Mouse (Mus musculus) lung, postnatal 0 days (tissue): ENCODE data around the gene Ralgps2.

ENCODE experiments used
- CTCF ChIP-seq: IDR thresholded peaks from 2 replicates; pipeline ENCODE4 v1.5.1; 2016; ENCODE audit warnings: antibody characterized with exemption, mild to moderate bottlenecking
- EP300 ChIP-seq: IDR thresholded peaks from 2 replicates; pipeline ENCODE4 v1.6.1; 2016; ENCODE audit warnings: antibody characterized with exemption, mild to moderate bottlenecking, control low read depth

- TF ChIP-seq CTCF (no peak), EP300 (no peak)
These were observed 75.2 kb downstream of the Ralgps2 start for GRCm38 (mm10) chr1:156864240-156864639.
